Mouse (Mus musculus): ENCODE measurements at regions not wholly inside any gene's neighbourhood (a gene's known extent, or its start where the extent isn't known, plus 50 kb on each side); places are given as distances from the start of the nearest gene placed in this dataset.

DNA sequence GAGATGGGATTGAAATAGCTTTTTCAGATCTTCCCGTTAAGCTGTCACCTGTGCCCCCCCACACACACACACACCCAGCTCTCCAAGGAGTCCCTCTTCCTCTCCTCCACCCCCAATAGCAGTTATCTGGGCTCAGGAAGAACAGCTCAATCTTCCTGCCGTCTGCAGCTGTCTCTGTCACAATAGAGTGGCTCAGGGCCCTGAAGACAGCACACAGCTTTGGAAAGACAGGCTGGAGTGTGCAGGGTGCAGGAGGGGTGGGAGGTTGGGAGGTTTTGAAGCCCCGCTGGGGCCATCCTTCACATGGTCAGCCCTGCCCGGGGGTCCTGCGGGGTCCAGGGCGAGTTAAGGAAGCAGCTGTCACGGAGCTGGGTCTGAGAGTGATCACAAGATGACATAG is 149.6 kb upstream of the Sdk2 start:
- TF ChIP-seq CTCF (IDR thresholded peaks at IDR 0.05; ENCODE audit: low read depth, low read length) (no peak), GATA1 (IDR thresholded peaks at IDR 0.05; ENCODE audit: borderline replicate concordance, low read length) (no peak), POLR2AphosphoS5 (IDR thresholded peaks at IDR 0.05; ENCODE audit: insufficient replicate concordance, low read depth, low read length) (no peak), TAL1 (conservative IDR thresholded peaks at IDR 0.05; ENCODE audit: low read depth, low read length) (no peak), GATA2 (IDR thresholded peaks at IDR 0.05; ENCODE audit: borderline replicate concordance, low read depth, low read length) (no peak)

Measured in G1E (cell line).